Mouse (Mus musculus) yolk sac, embryonic 10.5 days (tissue): ENCODE measurements around the gene 4931429L15Rik.

Source experiments
- DNase-seq: peaks from one replicate; pipeline ENCODE4 v3.0.0-alpha.2; 2017; ENCODE audit warnings: low spot score

The 4931429L15Rik gene

DNA sequence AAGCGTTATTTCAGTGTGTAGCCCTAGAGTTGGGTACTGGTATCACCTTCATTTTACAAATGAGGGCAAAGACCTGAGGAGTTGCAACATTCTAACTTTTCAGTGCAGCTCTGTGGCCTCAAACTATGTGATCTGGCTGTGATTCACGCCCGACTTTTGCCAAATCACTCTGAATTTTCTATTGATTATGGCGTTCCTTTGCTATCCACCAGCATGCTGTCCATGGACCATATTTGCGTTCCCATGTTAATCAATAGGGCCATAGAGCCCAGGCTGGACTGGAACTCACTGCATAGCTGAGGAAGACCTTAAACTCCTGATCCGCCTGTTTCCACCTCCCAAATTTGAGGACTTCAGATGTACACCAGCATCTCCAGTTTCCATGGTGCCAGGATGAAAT lies 60.7 kb downstream of the 4931429L15Rik start:
- DNase-seq = no peak

DNA sequence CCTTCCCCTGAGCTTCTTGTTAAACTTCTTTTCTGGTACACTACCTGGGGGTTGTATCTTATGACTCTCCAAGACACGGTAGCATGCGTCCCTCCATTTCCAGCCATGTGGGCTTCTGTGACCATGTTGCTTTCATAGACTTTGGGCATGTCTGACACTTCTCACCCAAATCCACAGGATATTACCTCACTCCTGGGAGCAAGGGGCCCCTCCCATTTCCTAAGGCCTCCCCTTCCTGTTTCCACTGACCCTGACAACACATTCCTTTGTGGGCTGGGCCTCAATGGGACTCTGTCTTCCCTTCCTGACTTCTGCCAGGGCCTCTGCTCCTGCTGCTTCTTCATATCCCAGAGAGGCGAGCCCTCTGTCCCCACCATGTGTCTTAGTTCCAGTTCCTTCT lies 62.2 kb downstream of the 4931429L15Rik start:
- no peak for DNase-seq

DNA sequence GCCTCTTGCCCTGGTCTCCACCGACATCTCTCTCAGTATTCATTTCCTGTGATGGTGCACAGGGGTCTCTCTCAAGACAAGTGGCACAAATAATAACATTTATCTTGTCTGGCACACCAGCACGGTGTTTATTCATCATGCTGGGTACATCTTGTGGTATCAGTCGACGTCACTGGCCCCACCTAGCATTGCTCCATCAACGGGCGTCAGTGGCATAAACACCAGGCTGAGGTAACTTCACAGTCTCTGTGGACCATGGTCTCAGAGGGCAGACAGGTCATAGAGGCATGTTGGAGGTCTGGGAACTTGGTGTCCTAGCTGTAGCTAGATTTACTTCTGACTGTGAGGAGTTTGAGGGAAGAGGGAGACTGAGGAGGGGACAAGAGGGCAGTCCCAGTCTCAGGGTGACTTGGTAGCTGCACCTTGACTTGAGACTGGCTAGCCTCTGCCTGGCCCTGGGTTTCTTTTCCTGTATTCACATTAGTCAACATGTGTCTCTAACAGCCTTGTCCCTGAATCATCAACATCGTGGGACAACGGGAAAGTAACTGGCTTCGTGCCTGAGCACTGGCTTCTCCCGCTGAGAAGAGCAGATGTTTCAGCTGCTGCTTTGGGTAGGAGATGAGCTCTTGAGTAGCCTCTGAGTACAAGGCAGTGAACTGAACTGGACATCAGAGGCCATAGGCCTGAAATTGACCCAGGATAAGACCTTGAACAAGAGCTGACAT lies 63.0 kb downstream of the 4931429L15Rik start:
- DNase-seq = no peak

DNA sequence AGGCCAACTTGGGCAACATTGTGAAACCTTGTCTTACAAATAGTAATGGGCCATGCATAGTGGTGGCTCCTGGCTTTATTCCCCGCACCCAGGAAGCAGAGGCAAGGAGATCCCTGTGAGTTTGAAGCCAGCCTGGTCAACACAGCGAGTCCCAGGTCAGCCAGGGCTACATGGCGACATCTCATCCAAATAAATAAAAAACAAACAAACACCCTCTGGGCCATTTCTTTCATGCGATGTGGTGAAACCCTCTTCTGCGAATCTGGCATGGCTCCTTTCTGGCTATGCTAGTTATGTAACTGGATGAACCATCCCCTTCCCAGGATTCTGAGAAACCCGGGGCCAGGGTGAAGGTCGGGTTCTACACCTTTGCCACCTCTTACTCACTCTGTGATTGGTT lies 63.6 kb downstream of the 4931429L15Rik start:
- no peak for DNase-seq
